Mouse (Mus musculus): ENCODE results near the gene Fam50a. TPM values are rescaled to one million over a fixed set of nuclear protein-coding genes. Genes with fewer than 3 reads are reported as not detected.
"Not testable (repeated sequence)": the region's sequence is repeated elsewhere in the genome, so short reads cannot be mapped to it uniquely, and the experiment has no call there.

The Fam50a gene
- polyA plus RNA-seq, 1 experiment from 2014 or later: 66.2 TPM

DNA sequence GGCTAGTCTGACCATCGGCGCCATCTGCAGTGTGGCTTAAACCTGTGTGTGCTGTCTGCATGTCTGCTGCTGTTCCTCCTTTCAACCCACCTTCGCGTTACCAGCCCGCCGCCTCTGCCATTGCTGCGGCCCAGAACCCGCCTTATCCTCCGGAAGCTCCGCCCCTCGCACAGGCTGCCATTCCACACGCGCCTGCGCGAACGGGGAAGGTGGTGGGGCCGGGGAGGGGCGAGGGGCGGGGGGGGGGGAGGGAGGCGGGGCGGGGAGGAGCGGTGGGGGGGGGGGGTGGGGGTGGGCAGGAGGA lies 40.6 kb downstream of the Fam50a start, which contains the start of gene Lage3:
Lage3 (minus strand) TSS at position 152 of the 304 bp plus-strand sequence.
- Histone ChIP-seq H3K9ac (peak within 1 kb of the TSS; percentile 65), H3K27ac (no peak within 1 kb of the TSS), H3K4me2 (peak within 1 kb of the TSS; percentile 63), H3K4me3 (peak within 1 kb of the TSS; percentile 45), H3K27me3 (no peaks in the 10 kb centered on the region), H3K36me3 (ENCODE audit: poor library complexity, severe bottlenecking) (no peaks in the 10 kb centered on the region), H3K9me3 (replicated peaks) (no peaks in the 10 kb centered on the region), H3K4me1 (peaks cover 4% of the 10 kb centered on the region; the same call in 1 of the 2 replicates)
- ATAC-seq: peak; percentile 90
- WGBS: 21% methylated on average over 9 of the region's 22 CpGs

DNA sequence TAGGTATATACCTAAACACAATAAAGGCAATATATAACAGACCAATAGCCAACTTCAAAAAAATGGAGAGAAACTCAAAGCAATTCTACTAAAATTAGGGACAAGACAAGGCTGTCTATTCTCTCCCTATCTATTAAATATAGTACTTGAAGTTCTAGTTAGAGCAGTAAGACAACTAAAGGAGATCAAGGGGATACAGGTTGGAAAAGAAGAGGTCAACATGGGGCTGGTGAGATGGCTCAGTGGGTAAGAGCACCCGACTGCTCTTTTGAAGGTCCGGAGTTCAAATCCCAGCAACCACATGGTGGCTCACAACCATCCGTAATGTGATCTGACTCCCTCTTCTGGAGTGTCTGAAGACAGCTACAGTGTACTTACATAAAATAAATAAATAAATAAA lies 44.2 kb downstream of the Fam50a start:
- H3K9me3 ChIP-seq (replicated peaks); H3K4me2 ChIP-seq; H3K4me1 ChIP-seq; H3K27ac ChIP-seq; H3K36me3 ChIP-seq (ENCODE audit: poor library complexity, severe bottlenecking); H3K9ac ChIP-seq; H3K4me3 ChIP-seq; H3K27me3 ChIP-seq; ATAC-seq: not testable (repeated sequence)
- 91% methylated on average over 3 of the region's 3 CpGs for WGBS

DNA sequence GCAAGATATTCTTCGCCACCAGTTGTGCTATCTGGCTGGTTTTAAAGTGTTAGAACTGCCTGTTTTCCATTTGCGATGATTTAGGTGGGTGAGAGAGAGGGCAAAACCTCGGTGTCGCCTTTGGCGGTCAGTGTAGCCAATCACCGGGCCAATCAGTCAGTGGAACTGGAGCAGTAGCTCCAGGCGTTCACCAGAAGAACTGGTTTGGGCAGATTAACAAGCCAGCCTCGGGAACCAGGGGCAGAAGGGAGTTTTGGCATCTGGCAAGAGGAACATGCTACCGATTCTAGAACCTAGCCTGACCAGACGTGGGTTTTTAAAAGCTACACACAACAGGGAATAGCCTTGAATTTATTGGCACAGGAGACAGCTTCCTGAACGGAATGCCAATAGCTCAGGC lies 46.3 kb downstream of the Fam50a start:
- no peaks in the 10 kb centered on the region for H3K9me3 ChIP-seq (replicated peaks)
- H3K27ac ChIP-seq: no peak overlapping the region
- no peaks in the 10 kb centered on the region for H3K36me3 ChIP-seq (ENCODE audit: poor library complexity, severe bottlenecking)
- H3K9ac ChIP-seq: no peak overlapping the region
- H3K4me1 ChIP-seq: no peaks in the 10 kb centered on the region
- no peak overlapping the region for H3K4me3 ChIP-seq
- no peak overlapping the region for H3K4me2 ChIP-seq
- no peak for ATAC-seq
- no peaks in the 10 kb centered on the region for H3K27me3 ChIP-seq
- WGBS: 59% methylated on average over 11 of the region's 11 CpGs

DNA sequence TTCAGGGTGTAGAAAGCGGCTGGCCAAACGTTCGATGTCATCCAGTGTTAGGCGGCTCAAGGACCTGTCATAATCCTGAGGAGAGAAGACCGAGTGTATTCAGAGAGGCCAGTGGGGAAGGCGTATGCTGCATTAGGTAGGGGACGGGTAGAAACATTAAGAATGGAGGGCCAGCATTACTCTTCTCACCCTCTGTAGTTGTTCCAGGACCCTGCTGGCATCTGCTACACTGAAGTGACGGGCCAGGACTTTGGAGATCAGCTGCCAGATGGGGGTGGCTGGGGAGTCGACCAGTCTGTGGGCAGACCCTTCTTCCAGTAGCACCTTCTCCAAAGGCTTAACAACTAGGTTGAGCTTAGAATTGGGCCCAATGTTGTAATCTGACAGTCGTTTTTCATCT lies 54.7 kb downstream of the Fam50a start:
- no peak for ATAC-seq
- H3K27me3 ChIP-seq: no peaks in the 10 kb centered on the region
- WGBS: 65% methylated on average over 10 of the region's 10 CpGs
- no peaks in the 10 kb centered on the region for H3K9me3 ChIP-seq (replicated peaks)
- H3K27ac ChIP-seq: no peak overlapping the region
- H3K4me2 ChIP-seq: peak overlapping the region; percentile 72
- peak overlapping the region; percentile 56 for H3K4me3 ChIP-seq
- peaks cover 14% of the 10 kb centered on the region for H3K4me1 ChIP-seq
- H3K36me3 ChIP-seq (ENCODE audit: poor library complexity, severe bottlenecking): peaks cover 15% of the 10 kb centered on the region; the same call in 1 of the 2 replicates
- H3K9ac ChIP-seq: peak overlapping the region; percentile 77

DNA sequence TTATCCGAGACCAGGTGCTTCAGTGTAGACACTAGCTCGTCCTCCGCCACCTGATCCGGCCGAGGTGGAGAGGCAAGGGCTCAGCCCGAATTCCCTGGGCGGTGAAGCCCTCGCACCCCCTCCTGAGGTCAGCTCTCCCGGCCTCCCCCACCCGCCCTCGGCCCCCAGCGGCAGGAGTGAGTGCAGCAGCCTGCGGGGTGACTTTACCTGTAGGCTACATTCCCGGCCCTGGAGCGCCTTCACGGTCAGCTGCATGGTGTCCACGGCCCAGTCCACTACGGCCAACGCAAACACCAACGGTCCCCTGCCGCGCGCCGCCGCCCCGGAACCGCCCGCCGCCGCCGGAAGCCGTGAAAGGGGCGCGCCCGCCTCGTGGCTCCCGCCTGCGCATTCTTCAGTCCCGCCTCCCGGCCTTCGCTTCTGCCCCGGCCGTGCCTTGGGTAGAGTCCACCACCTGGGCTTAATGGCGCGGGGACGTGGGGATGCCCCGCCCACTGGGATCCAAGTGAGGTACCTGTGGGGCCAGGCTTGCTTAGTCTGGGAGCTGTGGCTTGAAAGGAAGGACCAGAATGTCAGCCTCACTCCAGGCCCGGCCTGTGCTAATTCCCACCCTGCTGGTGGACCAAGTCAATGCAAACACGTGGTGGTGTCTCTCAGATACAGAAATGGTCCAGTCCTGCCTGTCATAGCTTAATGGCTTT lies 55.5 kb downstream of the Fam50a start:
- H3K9me3 ChIP-seq (replicated peaks): no peaks in the 10 kb centered on the region
- 24% methylated on average over 34 of the region's 49 CpGs for WGBS
- H3K4me3 ChIP-seq: peak overlapping the region; percentile 56
- peak overlapping the region; percentile 77 for H3K9ac ChIP-seq
- peaks cover 15% of the 10 kb centered on the region; the same call in 1 of the 2 replicates for H3K36me3 ChIP-seq (ENCODE audit: poor library complexity, severe bottlenecking)
- H3K27ac ChIP-seq: peak overlapping the region; percentile 54
- no peaks in the 10 kb centered on the region for H3K27me3 ChIP-seq
- peak; percentile 80 for ATAC-seq
- H3K4me2 ChIP-seq: peak overlapping the region; percentile 72
- peaks cover 19% of the 10 kb centered on the region for H3K4me1 ChIP-seq

Small RNA genes lying within 50 kb of the gene (microRNA-seq; reads per million reads assigned to microRNA genes)
- gene Mir7091 (not detected), gene Mir7092 (1.3 reads per million)

Other genes with a start within 250 kb of the Fam50a start
- not detected in 2 replicates for gene Opn1mw, start 185.6 kb upstream of the Fam50a start, polyA plus RNA-seq (2015; fragmentation: Nextera tagmentation; extraction: Ambion mirVana)
- 17.7 and 18.3 TPM in 2 replicates for gene Mecp2, start 177.7 kb upstream of the Fam50a start, polyA plus RNA-seq (2015; fragmentation: Nextera tagmentation; extraction: Ambion mirVana)
- not detected in 2 replicates for gene Tex28, start 145.2 kb upstream of the Fam50a start, polyA plus RNA-seq (2015; fragmentation: Nextera tagmentation; extraction: Ambion mirVana)
- gene Tktl1, start 135.8 kb upstream of the Fam50a start, polyA plus RNA-seq (2015; fragmentation: Nextera tagmentation; extraction: Ambion mirVana): 0.14 TPM in 1 of 2 replicates, not detected in the other
- gene Flna, start 63.2 kb upstream of the Fam50a start, polyA plus RNA-seq (2015; fragmentation: Nextera tagmentation; extraction: Ambion mirVana): 102 and 128 TPM in 2 replicates
- gene Emd, start 58.3 kb upstream of the Fam50a start, polyA plus RNA-seq (2015; fragmentation: Nextera tagmentation; extraction: Ambion mirVana): 22.5 and 23.1 TPM in 2 replicates
- 601 and 642 TPM in 2 replicates for gene Rpl10, start 42.2 kb upstream of the Fam50a start, polyA plus RNA-seq (2015; fragmentation: Nextera tagmentation; extraction: Ambion mirVana)
- gene Taz, start 31.1 kb upstream of the Fam50a start, polyA plus RNA-seq (2015; fragmentation: Nextera tagmentation; extraction: Ambion mirVana): 80.6 and 88.4 TPM in 2 replicates
- 1.5 and 2.7 TPM in 2 replicates for gene Dnase1l1, start 30.7 kb upstream of the Fam50a start, polyA plus RNA-seq (2015; fragmentation: Nextera tagmentation; extraction: Ambion mirVana)
- gene Atp6ap1, start 15.9 kb upstream of the Fam50a start, polyA plus RNA-seq (2015; fragmentation: Nextera tagmentation; extraction: Ambion mirVana): 125 and 138 TPM in 2 replicates
- 731 and 768 TPM in 2 replicates for gene Gdi1, start 8.0 kb upstream of the Fam50a start, polyA plus RNA-seq (2015; fragmentation: Nextera tagmentation; extraction: Ambion mirVana)
- gene Plxna3, start 16.0 kb downstream of the Fam50a start, polyA plus RNA-seq (2015; fragmentation: Nextera tagmentation; extraction: Ambion mirVana): 42.9 and 46.5 TPM in 2 replicates
- 101 and 116 TPM in 2 replicates for gene Lage3, start 40.6 kb downstream of the Fam50a start, polyA plus RNA-seq (2015; fragmentation: Nextera tagmentation; extraction: Ambion mirVana)
- 67.8 and 79.5 TPM in 2 replicates for gene Ubl4a, start 60.2 kb downstream of the Fam50a start, polyA plus RNA-seq (2015; fragmentation: Nextera tagmentation; extraction: Ambion mirVana)
- 6.6 and 7.8 TPM in 2 replicates for gene Slc10a3, start 60.3 kb downstream of the Fam50a start, polyA plus RNA-seq (2015; fragmentation: Nextera tagmentation; extraction: Ambion mirVana)
- gene Fam3a, start 80.2 kb downstream of the Fam50a start, polyA plus RNA-seq (2015; fragmentation: Nextera tagmentation; extraction: Ambion mirVana): 31.6 and 34.5 TPM in 2 replicates
- 18.3 and 20.6 TPM in 2 replicates for gene Ikbkg, start 80.3 kb downstream of the Fam50a start, polyA plus RNA-seq (2015; fragmentation: Nextera tagmentation; extraction: Ambion mirVana)
- gene G6pdx, start 116.2 kb downstream of the Fam50a start, polyA plus RNA-seq (2015; fragmentation: Nextera tagmentation; extraction: Ambion mirVana): 53.6 and 56.3 TPM in 2 replicates
- not detected in 2 replicates for gene Gm6880, start 168.4 kb downstream of the Fam50a start, polyA plus RNA-seq (2015; fragmentation: Nextera tagmentation; extraction: Ambion mirVana)

All from forebrain, embryonic 13.5 days (tissue).